Mouse (Mus musculus) brain, adult 2 months (tissue): ENCODE data around the gene Pcdh9.

Experiments used
- DNase-seq: peaks from one replicate; pipeline ENCODE4 v3.0.0; 2011; ENCODE audit warnings: low read depth, low spot score

Pcdh9 gene

GRCm38 (mm10) chr14:93794530-93794929 is 95.9 kb downstream of the Pcdh9 start:
- peak; percentile 88 for DNase-seq

GRCm38 (mm10) chr14:93786234-93786633 is 104.2 kb downstream of the Pcdh9 start:
- peak; percentile 79 for DNase-seq

DNA sequence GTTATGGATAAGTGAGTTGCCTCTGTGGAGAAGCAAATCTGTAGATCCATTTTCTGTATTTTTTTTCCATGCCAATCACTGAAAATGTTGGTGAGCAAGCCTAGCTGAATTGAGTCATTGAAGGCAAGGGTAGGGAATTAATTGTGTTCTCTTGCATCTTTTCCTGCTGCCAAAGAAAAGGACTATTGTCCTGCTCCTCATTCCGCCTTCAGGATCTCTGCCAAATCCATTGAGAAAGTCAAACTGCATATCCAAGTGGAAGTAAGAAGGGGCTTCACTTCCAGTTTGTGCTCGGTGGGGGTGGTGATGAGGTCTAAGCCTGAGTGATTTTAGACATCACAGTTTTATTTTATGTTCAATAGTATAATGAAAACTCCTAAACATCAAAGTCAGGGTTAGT is 105.4 kb downstream of the Pcdh9 start:
- peak; percentile 61 for DNase-seq

DNA sequence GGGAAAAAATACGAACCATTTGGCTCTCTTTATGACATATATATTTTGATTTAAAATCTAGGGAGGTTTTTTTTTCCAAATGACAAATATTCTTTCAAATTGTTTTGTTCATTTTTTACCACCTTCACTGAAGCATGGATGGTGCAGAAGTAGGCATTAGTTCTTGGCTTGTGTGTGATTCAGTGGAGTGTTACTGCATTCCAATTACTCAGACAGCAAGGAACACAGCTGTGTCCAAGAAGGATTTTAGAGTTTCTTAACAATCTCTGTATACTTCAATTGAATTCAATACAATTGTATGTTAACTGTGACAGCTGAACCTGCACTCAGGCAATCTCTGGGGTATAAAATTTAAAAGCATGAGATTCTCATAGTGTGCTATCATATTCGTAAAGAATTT is 127.6 kb downstream of the Pcdh9 start:
- peak; percentile 52 for DNase-seq

- DNase-seq = peak; percentile 42
Observed at GRCm38 (mm10) chr14:93734077-93734673, 156.3 kb downstream of the Pcdh9 start.

- peak; percentile 60 for DNase-seq
Observed at GRCm38 (mm10) chr14:93725798-93726197, 164.7 kb downstream of the Pcdh9 start.

GRCm38 (mm10) chr14:93719208-93719607 is 171.3 kb downstream of the Pcdh9 start:
- peak; percentile 74 for DNase-seq

DNA sequence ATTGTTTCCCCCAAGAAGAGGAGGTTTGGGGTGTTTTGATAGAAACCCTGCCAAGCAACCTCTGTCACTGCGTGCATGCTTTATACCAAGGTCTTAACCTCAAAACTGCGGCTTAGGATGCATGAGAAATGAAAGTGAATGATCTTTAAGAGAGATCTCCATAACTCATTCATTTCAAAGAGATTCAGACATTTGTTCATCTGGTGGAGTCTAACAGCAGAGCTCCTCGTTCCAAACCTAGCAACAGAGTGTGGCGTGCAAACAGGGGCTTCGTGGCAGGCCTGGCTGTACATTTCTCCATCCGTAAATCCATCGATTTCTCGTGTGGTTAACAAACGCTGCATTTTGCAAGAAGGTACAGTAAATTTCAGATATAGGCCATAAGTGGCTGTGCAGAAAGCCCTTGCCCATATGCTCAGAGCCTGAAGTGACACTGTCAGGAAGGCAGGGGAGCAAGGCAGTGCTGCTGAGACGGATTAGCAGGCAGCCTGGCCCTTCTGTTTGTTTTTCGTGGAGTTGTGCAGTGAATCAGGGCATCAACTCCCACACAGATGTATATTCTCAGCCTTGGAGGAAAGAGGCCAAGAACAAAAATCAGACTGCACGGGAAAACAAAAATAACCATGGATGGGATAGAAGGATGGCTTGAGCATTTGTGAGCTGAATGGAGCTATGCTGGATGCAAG is 177.1 kb downstream of the Pcdh9 start:
- peak; percentile 95 for DNase-seq

GRCm38 (mm10) chr14:93708651-93709050 is 181.8 kb downstream of the Pcdh9 start:
- DNase-seq = no peak

GRCm38 (mm10) chr14:93701385-93702101 is 188.9 kb downstream of the Pcdh9 start:
- peak; percentile 58 for DNase-seq

DNA sequence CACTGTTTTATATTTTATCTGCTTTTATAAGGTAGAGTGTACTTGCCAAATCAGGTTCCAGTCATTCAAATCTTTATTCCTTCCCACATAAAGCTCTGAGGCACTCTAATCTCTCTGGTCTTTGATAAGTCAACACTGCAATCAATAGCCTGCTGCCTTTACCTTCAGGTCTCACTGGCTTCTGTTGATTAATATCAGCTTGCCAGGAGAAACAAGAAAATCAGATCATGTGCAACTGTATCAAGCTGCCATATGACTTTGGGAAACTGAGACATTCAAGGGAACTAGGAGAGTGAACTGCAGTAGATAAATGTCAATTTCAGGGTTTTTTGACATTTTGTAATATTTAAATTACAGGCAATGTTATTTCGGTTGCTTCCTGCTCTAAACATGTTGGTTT is 189.6 kb downstream of the Pcdh9 start:
- DNase-seq = no peak

- DNase-seq = peak; percentile 73
Observed at GRCm38 (mm10) chr14:93684641-93685040, 205.8 kb downstream of the Pcdh9 start.

GRCm38 (mm10) chr14:93675273-93676068 is 215.0 kb downstream of the Pcdh9 start:
- peak; percentile 96 for DNase-seq

GRCm38 (mm10) chr14:93653986-93654757 is 236.3 kb downstream of the Pcdh9 start:
- DNase-seq = peak; percentile 30

GRCm38 (mm10) chr14:93627241-93627640 is 263.2 kb downstream of the Pcdh9 start:
- DNase-seq = no peak

DNA sequence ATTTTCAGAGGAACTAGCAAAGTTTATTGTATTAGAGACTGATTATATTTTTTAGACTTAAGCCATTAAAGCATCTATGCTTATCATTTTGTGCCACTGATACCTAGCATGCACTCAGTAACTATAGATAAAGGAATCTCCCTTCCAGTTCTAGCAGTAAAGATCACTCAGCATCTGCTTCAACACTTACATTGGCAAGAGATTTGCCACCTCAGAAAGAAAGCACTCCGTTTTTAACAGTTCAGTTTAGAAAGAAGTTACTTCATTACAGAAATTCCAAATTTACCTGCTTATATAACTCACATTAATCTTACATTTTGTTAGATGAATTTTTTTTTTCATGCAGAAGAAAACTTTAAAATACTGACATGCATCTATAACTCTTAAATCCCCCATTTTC is 266.3 kb downstream of the Pcdh9 start:
- peak; percentile 72 for DNase-seq

GRCm38 (mm10) chr14:93621211-93621610 is 269.3 kb downstream of the Pcdh9 start:
- DNase-seq = peak; percentile 91

- peak; percentile 87 for DNase-seq
Observed at GRCm38 (mm10) chr14:93607546-93607945, 282.9 kb downstream of the Pcdh9 start.

DNA sequence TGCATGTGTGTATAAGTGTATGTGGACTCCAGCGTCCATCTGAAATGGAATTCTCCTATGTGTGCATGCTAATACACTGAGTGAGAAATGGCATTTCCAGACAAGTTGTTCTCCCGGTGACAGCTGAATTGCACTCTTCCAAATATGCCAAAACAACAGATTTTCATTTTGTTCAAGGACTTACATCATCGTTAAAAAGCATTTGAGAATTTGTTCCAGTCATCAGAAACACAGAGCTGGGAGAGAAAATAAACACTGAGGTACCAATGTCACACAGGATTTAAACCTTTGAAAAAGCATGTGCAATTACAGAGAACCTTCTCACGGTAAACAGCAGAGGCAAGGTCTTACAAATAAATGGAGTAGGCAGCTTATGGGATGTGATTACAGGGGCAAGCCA is 290.5 kb downstream of the Pcdh9 start:
- DNase-seq = peak; percentile 80

DNA sequence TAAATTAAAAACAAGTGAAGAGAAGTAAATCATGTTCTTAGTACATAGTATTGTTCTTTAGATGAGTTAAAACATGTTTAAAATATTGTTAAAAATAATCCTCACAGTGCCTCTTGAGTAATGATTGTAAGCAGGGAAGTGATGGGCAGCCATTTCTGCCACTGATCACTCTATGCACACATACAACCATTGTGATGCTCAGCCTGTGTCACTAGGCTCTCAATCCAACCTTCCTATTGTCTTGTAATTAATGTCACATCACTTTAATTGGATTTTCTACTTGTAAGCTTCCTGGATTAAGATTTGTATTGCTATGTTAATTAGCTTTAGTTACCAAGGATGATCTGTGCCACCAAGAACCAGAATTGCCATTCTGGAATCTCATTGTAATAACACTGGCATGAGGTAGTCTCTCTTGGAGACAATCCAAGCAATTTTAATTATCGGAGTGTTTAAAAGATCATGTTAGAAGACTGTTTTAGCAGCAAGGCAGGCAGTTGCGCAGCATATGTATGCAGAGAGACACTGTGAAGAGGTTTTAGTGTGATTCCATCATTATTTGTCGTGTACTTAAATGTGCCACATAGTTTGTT is 305.0 kb downstream of the Pcdh9 start:
- DNase-seq = no peak

- DNase-seq = peak; percentile 48
Observed at GRCm38 (mm10) chr14:93564361-93564760, 326.1 kb downstream of the Pcdh9 start.
